Mouse (Mus musculus): ENCODE data around the gene Psmb2. TPM values are rescaled to one million over a fixed set of nuclear protein-coding genes. Genes with fewer than 3 reads are reported as not detected.

Psmb2 gene
- total and polyA plus RNA-seq, 2 experiments from 2014 or later = 185 to 497 TPM

DNA sequence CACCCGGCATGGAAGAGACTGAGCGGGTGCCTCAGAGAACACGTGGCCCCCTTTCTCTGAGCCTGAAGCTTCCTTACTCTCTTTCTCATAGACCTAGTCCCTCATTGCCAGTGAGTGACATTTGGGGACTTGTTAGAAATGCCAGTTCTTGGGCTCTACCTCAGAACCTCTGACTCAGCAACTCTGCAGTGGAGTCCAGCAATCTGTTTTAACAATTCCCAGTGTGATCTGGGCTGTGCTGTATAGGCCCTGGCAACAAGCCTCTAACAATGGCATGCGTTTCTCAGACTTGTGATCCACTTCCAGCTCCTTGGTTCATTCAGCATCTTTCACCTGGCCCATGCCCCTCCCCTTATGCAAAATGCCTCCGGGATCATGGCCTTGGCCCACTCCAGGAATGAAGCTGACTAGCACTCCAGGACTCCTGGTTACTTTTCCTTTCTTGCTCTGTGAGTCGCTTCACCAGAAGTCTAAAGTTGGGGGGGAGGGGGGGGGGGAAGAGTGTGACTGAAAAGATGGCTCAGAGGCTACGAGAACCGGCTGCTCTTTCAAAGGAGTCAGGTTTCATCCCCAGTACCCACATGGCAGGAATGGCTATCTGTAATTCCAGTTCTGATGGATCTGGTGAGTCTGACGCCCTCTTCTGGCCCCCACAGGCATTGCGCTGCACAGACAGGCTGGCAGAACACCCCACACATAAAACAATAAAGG, 62.7 kb downstream of the Psmb2 start:
- peaks cover 30% of the 10 kb centered on the region; the same call in 1 of the 2 replicates for H3K27me3 ChIP-seq (ENCODE audit: insufficient read depth, low read length)
- ATAC-seq (no peak), DNase-seq (no peak)
- 20% methylated on average over 10 of the region's 10 CpGs for WGBS
- H3K4me1 ChIP-seq (ENCODE audit: insufficient read depth) = no peaks in the 10 kb centered on the region; the same call in 1 of the 2 replicates
- peak; percentile 44; the same call in 1 of the 2 replicates for TF ChIP-seq CTCF (IDR thresholded peaks at IDR 0.05; ENCODE audit: low read depth)
- H3K4me2 ChIP-seq (ENCODE audit: low read depth) = no peak overlapping the region
- H3K9me3 ChIP-seq (ENCODE audit: low read length) = no peaks in the 10 kb centered on the region
- peaks cover 23% of the 10 kb centered on the region for H3K36me3 ChIP-seq (ENCODE audit: insufficient read depth)
- no peak overlapping the region for H3K4me3 ChIP-seq (ENCODE audit: low read depth, low read length)
- no peak overlapping the region for H3K9ac ChIP-seq
- no peak overlapping the region for H3K27ac ChIP-seq (ENCODE audit: low read depth, low read length)

GRCm38 (mm10) chr4:126741448-126741847, 64.0 kb downstream of the Psmb2 start:
- peaks cover 23% of the 10 kb centered on the region; the same call in 1 of the 2 replicates for H3K27me3 ChIP-seq (ENCODE audit: insufficient read depth, low read length)
- H3K4me1 ChIP-seq (ENCODE audit: insufficient read depth) = no peaks in the 10 kb centered on the region; the same call in 1 of the 2 replicates
- WGBS = 5% methylated on average over 12 of the region's 12 CpGs
- ATAC-seq = peak; percentile 79
- no peak overlapping the region for H3K4me3 ChIP-seq (ENCODE audit: low read depth, low read length)
- H3K4me2 ChIP-seq (ENCODE audit: low read depth) = no peak overlapping the region; the same call in 1 of the 2 replicates
- peak; percentile 94 for TF ChIP-seq CTCF (IDR thresholded peaks at IDR 0.05; ENCODE audit: low read depth)
- H3K9ac ChIP-seq = no peak overlapping the region
- H3K27ac ChIP-seq (ENCODE audit: low read depth, low read length) = no peak overlapping the region
- peak; percentile 92 for DNase-seq
- H3K36me3 ChIP-seq (ENCODE audit: insufficient read depth) = peaks cover 35% of the 10 kb centered on the region
- H3K9me3 ChIP-seq (ENCODE audit: low read length) = no peaks in the 10 kb centered on the region

GRCm38 (mm10) chr4:126742976-126743375, 65.5 kb downstream of the Psmb2 start:
- Histone ChIP-seq H3K27ac (ENCODE audit: low read depth, low read length) (no peak overlapping the region), H3K36me3 (ENCODE audit: insufficient read depth) (peaks cover 46% of the 10 kb centered on the region), H3K4me3 (ENCODE audit: low read depth, low read length) (no peak overlapping the region), H3K9ac (no peak overlapping the region), H3K9me3 (ENCODE audit: low read length) (no peaks in the 10 kb centered on the region), H3K4me1 (ENCODE audit: insufficient read depth) (no peaks in the 10 kb centered on the region; the same call in 1 of the 2 replicates), H3K27me3 (ENCODE audit: insufficient read depth, low read length) (peaks cover 10% of the 10 kb centered on the region; the same call in 1 of the 2 replicates), H3K4me2 (ENCODE audit: low read depth) (no peak overlapping the region)
- TF ChIP-seq CTCF (IDR thresholded peaks at IDR 0.05; ENCODE audit: low read depth) = no peak
- ATAC-seq (no peak), DNase-seq (no peak)
- 68% methylated on average over 2 of the region's 2 CpGs for WGBS

DNA sequence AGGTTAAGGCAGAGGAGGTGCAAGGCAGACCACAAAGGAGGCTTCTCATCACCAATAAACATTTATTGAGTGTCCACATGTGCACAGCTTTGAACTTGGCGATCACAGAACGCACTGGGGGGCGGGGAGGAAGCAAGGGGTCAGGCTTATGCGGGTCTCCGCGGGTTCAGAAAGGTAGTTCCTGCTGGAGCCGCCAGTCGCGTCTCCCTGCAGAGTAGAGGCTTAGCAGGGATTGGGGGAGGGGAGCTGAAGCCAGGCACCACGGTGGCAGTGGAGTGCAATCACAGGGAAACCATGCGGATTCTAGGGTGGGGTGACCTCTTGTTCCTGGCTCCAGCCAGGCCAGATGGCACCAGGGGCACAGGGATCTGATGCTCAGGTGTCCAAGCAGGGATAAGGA, 66.3 kb downstream of the Psmb2 start:
- DNase-seq = no peak
- Histone ChIP-seq H3K9me3 (ENCODE audit: low read length) (no peaks in the 10 kb centered on the region), H3K4me1 (ENCODE audit: insufficient read depth) (no peaks in the 10 kb centered on the region; the same call in 1 of the 2 replicates), H3K4me2 (ENCODE audit: low read depth) (no peak overlapping the region), H3K9ac (no peak overlapping the region), H3K27ac (ENCODE audit: low read depth, low read length) (no peak overlapping the region), H3K27me3 (ENCODE audit: insufficient read depth, low read length) (peaks cover 3% of the 10 kb centered on the region; the same call in 1 of the 2 replicates), H3K4me3 (ENCODE audit: low read depth, low read length) (no peak overlapping the region), H3K36me3 (ENCODE audit: insufficient read depth) (peaks cover 54% of the 10 kb centered on the region)
- no peak for TF ChIP-seq CTCF (IDR thresholded peaks at IDR 0.05; ENCODE audit: low read depth)
- WGBS = 21% methylated on average over 11 of the region's 11 CpGs
- no peak for ATAC-seq

DNA sequence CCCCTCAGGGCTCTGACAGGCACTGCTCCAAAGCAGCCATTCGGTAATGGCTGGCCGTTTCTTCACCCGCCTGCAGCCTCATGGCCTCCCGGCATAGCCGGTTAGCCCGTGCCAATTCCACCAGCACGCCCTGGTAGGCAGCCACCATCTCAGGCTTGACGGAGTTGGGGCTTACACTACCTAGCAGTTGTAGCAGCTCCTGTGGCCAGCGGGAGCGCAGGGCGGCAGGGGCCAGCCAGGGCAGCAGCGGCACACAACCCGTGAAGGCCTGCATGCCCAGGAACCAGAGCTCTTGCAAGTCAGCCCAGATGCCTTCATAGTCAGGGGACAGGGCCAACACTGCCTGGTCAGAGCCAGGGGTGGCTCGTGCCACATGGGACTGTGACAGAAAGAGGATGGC, 67.4 kb downstream of the Psmb2 start:
- Histone ChIP-seq H3K4me2 (ENCODE audit: low read depth) (no peak overlapping the region), H3K27me3 (ENCODE audit: insufficient read depth, low read length) (no peaks in the 10 kb centered on the region), H3K9ac (no peak overlapping the region), H3K36me3 (ENCODE audit: insufficient read depth) (peaks cover 63% of the 10 kb centered on the region), H3K4me1 (ENCODE audit: insufficient read depth) (peaks cover 4% of the 10 kb centered on the region), H3K27ac (ENCODE audit: low read depth, low read length) (no peak overlapping the region), H3K9me3 (ENCODE audit: low read length) (no peaks in the 10 kb centered on the region), H3K4me3 (ENCODE audit: low read depth, low read length) (no peak overlapping the region)
- no peak for TF ChIP-seq CTCF (IDR thresholded peaks at IDR 0.05; ENCODE audit: low read depth)
- WGBS = 85% methylated on average over 14 of the region's 14 CpGs
- no peak for ATAC-seq
- DNase-seq = no peak

GRCm38 (mm10) chr4:126745506-126746193, 68.2 kb downstream of the Psmb2 start:
- peak; percentile 80 for DNase-seq
- H3K4me3 ChIP-seq (ENCODE audit: low read depth, low read length) = no peak overlapping the region
- WGBS = 33% methylated on average over 13 of the region's 13 CpGs
- peak; percentile 77 for TF ChIP-seq CTCF (IDR thresholded peaks at IDR 0.05; ENCODE audit: low read depth)
- H3K4me2 ChIP-seq (ENCODE audit: low read depth) = no peak overlapping the region
- ATAC-seq = peak; percentile 26; the same call in 1 of the 2 replicates
- peaks cover 68% of the 10 kb centered on the region for H3K36me3 ChIP-seq (ENCODE audit: insufficient read depth)
- H3K9me3 ChIP-seq (ENCODE audit: low read length) = no peaks in the 10 kb centered on the region
- no peaks in the 10 kb centered on the region for H3K27me3 ChIP-seq (ENCODE audit: insufficient read depth, low read length)
- H3K9ac ChIP-seq = no peak overlapping the region
- H3K4me1 ChIP-seq (ENCODE audit: insufficient read depth) = peaks cover 11% of the 10 kb centered on the region
- no peak overlapping the region for H3K27ac ChIP-seq (ENCODE audit: low read depth, low read length)

All from forebrain, postnatal 0 days (tissue).